Mouse (Mus musculus): ENCODE measurements around the gene Abcd3. TPM values are rescaled to one million over a fixed set of nuclear protein-coding genes. Genes with fewer than 3 reads are reported as not detected.
"Not testable (repeated sequence)": the region's sequence is repeated elsewhere in the genome, so short reads cannot be mapped to it uniquely, and the experiment has no call there.

Abcd3 gene
- polyA plus RNA-seq, 1 experiment = 5.1 TPM

DNA sequence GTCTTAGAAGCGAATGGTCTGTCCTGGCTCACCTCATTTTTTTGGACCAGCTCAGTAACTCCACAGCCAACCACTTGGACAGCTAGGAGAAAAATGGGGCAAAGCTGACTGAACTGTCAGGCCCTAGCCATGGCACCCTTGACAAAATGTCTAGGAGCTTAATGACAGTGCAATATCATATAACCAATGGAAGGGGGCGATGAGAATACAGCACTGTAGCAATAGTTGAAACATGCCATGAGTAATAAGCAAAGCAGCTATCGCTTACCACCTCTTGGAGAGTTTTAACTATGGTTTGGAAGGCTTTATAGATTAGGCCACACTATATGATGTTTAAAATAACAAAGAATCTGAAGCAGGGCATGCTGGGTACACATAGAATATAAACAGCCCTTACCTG, 46.3 kb downstream of the Abcd3 start:
- Histone ChIP-seq H3K36me3 (ENCODE audit: control insufficient read depth, insufficient read depth, low read length) (peaks cover 22% of the 10 kb centered on the region), H3K4me1 (replicated peaks; ENCODE audit: control insufficient read depth, insufficient read depth, low read length) (no peaks in the 10 kb centered on the region), H3K27ac (ENCODE audit: control insufficient read depth, insufficient read depth, low read length) (no peak overlapping the region), H3K27me3 (ENCODE audit: control insufficient read depth, insufficient read depth, low read length) (no peaks in the 10 kb centered on the region), H3K4me3 (ENCODE audit: control insufficient read depth, insufficient read depth, low read length) (no peak overlapping the region)
- no peak for DNase-seq
- WGBS = over 99% methylated on average over 3 of the region's 3 CpGs
- no peak for TF ChIP-seq POLR2A (IDR thresholded peaks at IDR 0.05; ENCODE audit: control insufficient read depth, extremely low read depth, insufficient read depth, low read length, poor library complexity)
- TF ChIP-seq CTCF (IDR thresholded peaks at IDR 0.05; ENCODE audit: borderline replicate concordance, control insufficient read depth, extremely low read depth, insufficient read depth, low read length, poor library complexity) = no peak

DNA sequence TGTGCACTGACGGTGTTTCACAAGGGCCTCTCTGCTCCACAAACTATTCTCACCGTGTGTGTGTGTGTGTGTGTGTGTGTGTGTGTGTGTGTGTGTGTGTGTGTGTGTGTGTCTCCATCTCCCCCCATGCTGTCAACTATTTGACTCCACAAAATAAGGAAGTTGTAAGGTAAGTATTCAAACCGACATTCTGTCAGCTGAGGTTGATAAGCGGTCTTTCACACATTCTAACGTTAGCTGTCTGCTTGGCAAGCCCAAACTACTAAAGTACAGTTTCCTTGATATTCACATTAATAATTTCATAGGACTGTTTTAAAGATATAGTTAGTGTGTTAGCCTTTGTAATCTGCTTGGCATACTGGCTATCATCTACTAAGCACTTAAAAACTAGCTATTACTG, 48.3 kb downstream of the Abcd3 start:
- TF ChIP-seq POLR2A (IDR thresholded peaks at IDR 0.05; ENCODE audit: control insufficient read depth, extremely low read depth, insufficient read depth, low read length, poor library complexity) (no peak), CTCF (IDR thresholded peaks at IDR 0.05; ENCODE audit: borderline replicate concordance, control insufficient read depth, extremely low read depth, insufficient read depth, low read length, poor library complexity) (no peak)
- no peaks in the 10 kb centered on the region for H3K4me1 ChIP-seq (replicated peaks; ENCODE audit: control insufficient read depth, insufficient read depth, low read length)
- no peaks in the 10 kb centered on the region for H3K27me3 ChIP-seq (ENCODE audit: control insufficient read depth, insufficient read depth, low read length)
- 56% methylated on average over 5 of the region's 5 CpGs for WGBS
- DNase-seq = no peak
- H3K4me3 ChIP-seq (ENCODE audit: control insufficient read depth, insufficient read depth, low read length) = no peak overlapping the region
- H3K27ac ChIP-seq (ENCODE audit: control insufficient read depth, insufficient read depth, low read length) = no peak overlapping the region
- H3K36me3 ChIP-seq (ENCODE audit: control insufficient read depth, insufficient read depth, low read length) = peaks cover 21% of the 10 kb centered on the region

DNA sequence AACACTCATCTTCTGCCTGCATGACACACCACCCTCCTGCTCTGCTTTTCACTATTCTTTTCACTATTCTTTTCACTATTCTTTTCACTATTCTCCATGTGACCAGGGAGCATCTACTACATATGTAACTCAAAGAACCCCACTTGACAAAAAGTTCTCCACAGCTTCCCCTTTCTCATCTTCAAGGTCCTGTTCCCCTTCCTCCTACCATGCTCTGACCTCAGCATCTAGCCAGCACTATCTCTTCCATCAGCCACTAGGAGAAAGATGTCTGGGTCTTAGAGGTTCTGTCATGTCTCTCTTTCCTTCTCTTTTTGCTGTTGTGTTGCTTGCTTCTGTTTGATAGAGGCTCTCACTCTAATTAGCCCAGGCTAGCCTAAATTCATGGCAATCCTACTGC, 49.1 kb downstream of the Abcd3 start:
- Histone ChIP-seq H3K4me3 (ENCODE audit: control insufficient read depth, insufficient read depth, low read length) (no peak overlapping the region), H3K27me3 (ENCODE audit: control insufficient read depth, insufficient read depth, low read length) (no peaks in the 10 kb centered on the region), H3K4me1 (replicated peaks; ENCODE audit: control insufficient read depth, insufficient read depth, low read length) (no peaks in the 10 kb centered on the region), H3K36me3 (ENCODE audit: control insufficient read depth, insufficient read depth, low read length) (peaks cover 21% of the 10 kb centered on the region), H3K27ac (ENCODE audit: control insufficient read depth, insufficient read depth, low read length) (no peak overlapping the region)
- TF ChIP-seq POLR2A (IDR thresholded peaks at IDR 0.05; ENCODE audit: control insufficient read depth, extremely low read depth, insufficient read depth, low read length, poor library complexity) (no peak), CTCF (IDR thresholded peaks at IDR 0.05; ENCODE audit: borderline replicate concordance, control insufficient read depth, extremely low read depth, insufficient read depth, low read length, poor library complexity) (no peak)
- DNase-seq = no peak

DNA sequence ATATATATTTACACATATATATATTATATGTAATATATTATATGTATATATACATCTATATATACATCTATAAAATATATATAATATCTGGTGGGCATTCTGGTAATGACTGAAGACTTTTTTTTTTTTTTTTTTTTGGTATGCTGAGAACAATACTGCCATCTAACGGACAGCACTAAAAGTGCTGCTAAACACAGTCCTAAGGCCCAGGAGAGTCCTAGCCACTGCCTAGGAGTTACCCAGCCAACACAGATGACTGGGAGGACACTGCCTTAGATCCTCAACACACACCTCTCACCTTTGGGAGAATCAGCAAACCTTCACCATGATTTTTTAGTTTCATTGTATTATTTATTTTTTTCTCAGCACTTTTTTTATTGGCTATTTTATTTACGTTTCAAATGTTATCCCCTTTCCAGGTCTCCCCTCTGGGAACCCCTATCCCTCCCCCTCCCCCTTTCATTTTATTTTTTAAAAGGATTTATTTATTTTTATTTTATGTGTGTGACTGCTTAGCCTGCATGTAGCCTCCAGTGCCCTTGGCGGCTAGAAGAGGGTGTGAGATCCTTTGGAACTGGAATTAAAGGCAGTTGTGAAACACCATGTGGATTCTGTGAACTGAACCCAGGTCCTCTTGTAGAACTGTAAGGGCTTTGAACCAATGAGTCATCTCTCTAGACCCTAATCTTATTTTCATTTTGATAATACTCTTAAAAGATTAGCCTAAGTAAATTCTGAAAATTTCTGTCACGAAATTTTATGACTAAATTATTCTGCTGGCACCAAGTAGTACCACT, 52.8 kb downstream of the Abcd3 start:
- no peaks in the 10 kb centered on the region for H3K4me1 ChIP-seq (replicated peaks; ENCODE audit: control insufficient read depth, insufficient read depth, low read length)
- 75% methylated on average over 4 of the region's 4 CpGs for WGBS
- no peak for TF ChIP-seq CTCF (IDR thresholded peaks at IDR 0.05; ENCODE audit: borderline replicate concordance, control insufficient read depth, extremely low read depth, insufficient read depth, low read length, poor library complexity)
- no peak for TF ChIP-seq POLR2A (IDR thresholded peaks at IDR 0.05; ENCODE audit: control insufficient read depth, extremely low read depth, insufficient read depth, low read length, poor library complexity)
- H3K27ac ChIP-seq (ENCODE audit: control insufficient read depth, insufficient read depth, low read length) = no peak overlapping the region
- DNase-seq = no peak
- H3K4me3 ChIP-seq (ENCODE audit: control insufficient read depth, insufficient read depth, low read length) = no peak overlapping the region
- H3K27me3 ChIP-seq (ENCODE audit: control insufficient read depth, insufficient read depth, low read length) = no peaks in the 10 kb centered on the region
- H3K36me3 ChIP-seq (ENCODE audit: control insufficient read depth, insufficient read depth, low read length) = peaks cover 2% of the 10 kb centered on the region

DNA sequence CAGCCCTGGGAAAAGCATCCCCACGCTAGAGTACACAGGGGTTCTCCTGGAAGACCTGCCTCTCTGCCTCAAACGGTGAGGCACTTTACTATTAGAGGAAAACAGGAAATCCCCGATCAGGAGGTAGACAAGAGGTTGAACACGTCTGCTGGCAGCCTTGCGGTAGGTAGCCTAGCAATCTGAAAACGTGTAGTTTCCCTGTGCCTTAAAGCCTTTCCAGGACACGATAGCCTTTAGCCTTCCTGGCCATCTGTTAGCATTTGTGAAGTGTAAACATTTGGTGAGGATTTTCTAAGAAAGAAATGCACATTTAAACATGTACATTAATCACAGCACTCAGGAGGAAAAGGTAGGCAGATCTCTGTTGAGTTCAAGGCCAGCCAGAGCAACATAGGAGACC, 56.7 kb downstream of the Abcd3 start:
- no peak for TF ChIP-seq POLR2A (IDR thresholded peaks at IDR 0.05; ENCODE audit: control insufficient read depth, extremely low read depth, insufficient read depth, low read length, poor library complexity)
- TF ChIP-seq CTCF (IDR thresholded peaks at IDR 0.05; ENCODE audit: borderline replicate concordance, control insufficient read depth, extremely low read depth, insufficient read depth, low read length, poor library complexity) = no peak
- Histone ChIP-seq H3K27me3 (ENCODE audit: control insufficient read depth, insufficient read depth, low read length) (no peaks in the 10 kb centered on the region), H3K27ac (ENCODE audit: control insufficient read depth, insufficient read depth, low read length) (no peak overlapping the region), H3K4me1 (replicated peaks; ENCODE audit: control insufficient read depth, insufficient read depth, low read length) (peaks cover 7% of the 10 kb centered on the region), H3K36me3 (ENCODE audit: control insufficient read depth, insufficient read depth, low read length) (no peaks in the 10 kb centered on the region), H3K4me3 (ENCODE audit: control insufficient read depth, insufficient read depth, low read length) (no peak overlapping the region)
- no peak for DNase-seq
- WGBS = 79% methylated on average over 7 of the region's 7 CpGs

DNA sequence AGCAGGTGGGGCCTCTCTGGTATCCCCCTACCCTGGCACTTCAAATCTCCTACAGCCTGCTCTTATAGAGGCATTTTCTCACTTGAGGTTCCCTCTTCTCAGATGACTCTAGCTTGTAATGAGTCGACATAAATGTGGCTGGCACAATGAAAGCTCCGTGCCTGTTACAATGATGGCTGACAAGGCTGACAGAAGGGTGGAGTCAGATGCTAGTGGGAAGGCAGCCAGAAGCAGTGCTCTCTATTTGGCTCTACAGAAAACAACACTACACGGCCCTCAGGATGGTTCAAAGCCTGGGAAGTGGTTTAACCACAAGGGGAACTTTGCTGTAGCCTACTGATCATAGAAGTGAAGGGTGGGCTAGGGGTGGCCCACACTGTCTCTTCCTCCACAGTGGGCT, 60.0 kb downstream of the Abcd3 start:
- no peaks in the 10 kb centered on the region for H3K36me3 ChIP-seq (ENCODE audit: control insufficient read depth, insufficient read depth, low read length)
- 1% methylated on average over 3 of the region's 3 CpGs for WGBS
- H3K27me3 ChIP-seq (ENCODE audit: control insufficient read depth, insufficient read depth, low read length) = no peaks in the 10 kb centered on the region
- no peak overlapping the region for H3K4me3 ChIP-seq (ENCODE audit: control insufficient read depth, insufficient read depth, low read length)
- peaks cover 7% of the 10 kb centered on the region for H3K4me1 ChIP-seq (replicated peaks; ENCODE audit: control insufficient read depth, insufficient read depth, low read length)
- no peak for TF ChIP-seq CTCF (IDR thresholded peaks at IDR 0.05; ENCODE audit: borderline replicate concordance, control insufficient read depth, extremely low read depth, insufficient read depth, low read length, poor library complexity)
- TF ChIP-seq POLR2A (IDR thresholded peaks at IDR 0.05; ENCODE audit: control insufficient read depth, extremely low read depth, insufficient read depth, low read length, poor library complexity) = no peak
- DNase-seq = no peak
- no peak overlapping the region for H3K27ac ChIP-seq (ENCODE audit: control insufficient read depth, insufficient read depth, low read length)

DNA sequence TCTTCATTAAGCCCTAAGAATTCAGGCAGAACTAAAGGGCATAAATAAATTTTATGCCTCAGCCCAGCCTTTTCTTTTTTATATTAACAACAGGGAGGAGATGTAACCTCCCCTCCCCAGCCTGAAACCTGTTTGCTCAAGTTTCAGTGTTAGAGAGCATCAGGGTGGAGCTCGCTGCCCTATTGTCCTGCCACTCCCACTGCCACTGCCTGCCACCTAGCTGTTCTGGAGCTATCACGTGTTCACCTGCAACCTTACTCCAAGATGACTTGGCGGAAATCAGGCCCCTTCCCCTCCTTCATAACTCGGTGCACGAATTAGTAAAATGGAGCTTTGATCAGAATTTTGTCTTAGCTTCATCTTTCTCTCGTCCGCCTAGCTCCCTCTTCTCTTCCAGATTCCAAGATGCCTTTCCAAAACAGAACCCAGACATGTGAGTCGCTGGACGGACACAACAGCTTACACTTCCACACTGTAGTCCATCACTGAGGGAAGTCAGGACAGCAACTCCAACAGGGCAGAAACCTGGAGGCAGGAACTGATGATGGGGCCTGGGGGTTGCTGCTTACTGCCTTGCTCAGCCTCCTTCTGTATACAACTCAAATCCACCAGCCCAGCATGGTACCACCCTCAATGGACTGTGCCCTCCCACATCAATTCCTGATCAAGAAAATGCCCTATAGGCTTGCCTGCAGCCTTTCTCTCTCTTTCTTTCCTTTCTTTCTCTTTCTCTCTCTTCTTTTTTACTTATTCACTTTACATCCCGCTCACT, 60.6 kb downstream of the Abcd3 start:
- H3K36me3 ChIP-seq (ENCODE audit: control insufficient read depth, insufficient read depth, low read length); DNase-seq; H3K4me3 ChIP-seq (ENCODE audit: control insufficient read depth, insufficient read depth, low read length); H3K27me3 ChIP-seq (ENCODE audit: control insufficient read depth, insufficient read depth, low read length); H3K4me1 ChIP-seq (replicated peaks; ENCODE audit: control insufficient read depth, insufficient read depth, low read length); H3K27ac ChIP-seq (ENCODE audit: control insufficient read depth, insufficient read depth, low read length): not testable (repeated sequence)
- 77% methylated on average over 10 of the region's 10 CpGs for WGBS

DNA sequence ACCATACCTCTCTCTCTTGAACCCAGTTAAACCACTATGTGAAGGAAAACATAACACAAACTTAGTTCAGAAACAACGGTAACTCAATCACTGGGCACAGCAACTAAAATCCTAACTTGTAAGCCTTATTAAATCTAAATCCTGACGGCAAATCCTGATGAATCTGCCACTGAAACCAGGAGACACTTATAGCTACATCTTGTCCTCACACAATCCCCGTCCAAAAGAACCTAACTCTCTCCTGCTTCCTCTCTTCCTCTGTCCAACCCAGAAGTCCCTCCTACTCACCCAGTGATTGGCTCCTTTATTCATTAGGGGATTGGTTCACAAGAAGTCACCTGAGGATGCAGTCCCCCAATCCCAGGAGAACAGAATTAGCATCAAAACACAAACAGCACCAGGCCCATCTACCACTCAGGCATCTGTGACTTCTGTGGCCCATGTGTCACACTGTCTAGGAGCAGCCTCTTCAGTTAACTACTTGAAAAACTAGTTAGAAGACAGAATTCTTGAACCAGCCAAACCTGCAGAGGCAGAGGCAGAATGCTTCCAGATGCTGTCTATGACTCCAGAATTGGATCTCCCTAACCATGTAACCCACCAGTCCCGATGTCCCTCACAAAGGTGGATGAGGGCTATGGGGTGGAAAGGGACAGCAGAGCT, 73.8 kb downstream of the Abcd3 start:
- not testable (repeated sequence) for H3K36me3 ChIP-seq (ENCODE audit: control insufficient read depth, insufficient read depth, low read length); H3K4me3 ChIP-seq (ENCODE audit: control insufficient read depth, insufficient read depth, low read length); H3K27ac ChIP-seq (ENCODE audit: control insufficient read depth, insufficient read depth, low read length); H3K27me3 ChIP-seq (ENCODE audit: control insufficient read depth, insufficient read depth, low read length); DNase-seq; H3K4me1 ChIP-seq (replicated peaks; ENCODE audit: control insufficient read depth, insufficient read depth, low read length)
- 95% methylated on average over 4 of the region's 4 CpGs for WGBS

Measured in thymus, adult 2 months (tissue).